Mouse (Mus musculus): Measurements from ENCODE around the gene Mta1.
A peak's percentile ranks its signal among the peaks of the same experiment; 100 is the strongest.

GRCm38 (mm10) chr12:113103846-113104451 is 5.9 kb downstream of the Mta1 start:
- peak; percentile 53 for TF ChIP-seq CTCF (conservative IDR thresholded peaks at IDR 0.05; ENCODE audit: low read length)
- no peak for TF ChIP-seq POU5F1 (IDR thresholded peaks at IDR 0.05; ENCODE audit: borderline replicate concordance, low read length)
